Mouse (Mus musculus): ENCODE data around the gene R3hdm4. TPM values are rescaled to one million over a fixed set of nuclear protein-coding genes. Genes with fewer than 3 reads are reported as not detected.

R3hdm4 gene
- total and polyA plus RNA-seq, 3 experiments: 29.1 to 105 TPM; not detected in 1

DNA sequence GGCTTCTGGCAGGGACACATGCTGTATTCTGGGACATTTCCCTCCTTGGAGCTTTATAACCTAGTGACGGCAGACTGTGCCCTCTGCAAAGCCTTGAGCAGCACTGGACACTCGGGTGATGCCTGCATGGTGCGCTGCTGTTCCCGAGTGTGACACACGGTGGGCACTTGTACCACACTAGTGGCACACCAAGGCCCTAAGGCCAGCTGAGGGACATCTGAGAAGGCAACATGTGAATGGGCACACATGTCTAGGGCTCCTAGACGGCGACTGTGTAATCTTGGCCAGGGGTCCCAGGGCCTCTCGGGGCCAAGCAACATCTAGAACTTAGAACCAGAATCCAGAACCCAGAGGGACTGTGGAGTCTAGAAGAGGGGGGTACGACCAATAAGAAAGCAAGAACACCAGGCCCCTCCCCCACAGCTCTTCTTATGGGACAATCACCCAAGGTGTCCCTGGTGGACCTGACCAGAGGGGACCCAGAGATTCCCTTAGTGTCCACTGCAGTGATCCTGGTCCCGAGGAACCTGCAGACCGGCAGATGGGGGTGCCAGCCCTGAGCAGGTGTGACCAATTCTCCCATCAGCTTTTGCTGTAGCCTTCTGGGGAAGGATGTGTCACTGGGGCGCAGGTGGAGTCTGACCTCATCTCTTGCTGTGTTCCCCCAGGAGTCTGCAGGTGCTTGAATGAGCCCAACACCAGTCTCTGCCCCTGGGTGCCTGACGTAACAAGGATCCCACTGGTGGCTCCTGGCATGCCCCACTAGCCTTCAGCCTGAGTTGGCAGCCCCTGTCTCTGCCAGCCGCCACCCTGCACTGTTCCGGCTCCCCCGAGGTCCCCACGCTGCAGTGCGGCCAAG is 9.2 kb upstream of the R3hdm4 start:
- Histone ChIP-seq H3K27ac (ENCODE audit: control insufficient read depth, low read depth, low read length) (no peak overlapping the region), H3K4me3 (ENCODE audit: control insufficient read depth in 1 of 2, insufficient read depth in 1 of 2, low read depth in 2 of 2, low read length in 2 of 2) (no peak overlapping the region), H3K36me3 (ENCODE audit: control insufficient read depth in 1 of 2, insufficient read depth in 2 of 2, low read length in 2 of 2) (no peaks in the 10 kb centered on the region; a peak in 1 of 4 replicates), H3K4me1 (ENCODE audit: control insufficient read depth in 1 of 2, insufficient read depth in 2 of 2, low read length in 2 of 2) (peaks cover 0 to 6% of the 10 kb centered on the region in 2 experiments; a peak in 1 of 4 replicates), H3K79me2 (ENCODE audit: control insufficient read depth, insufficient read depth, low read length, poor library complexity) (peaks cover 9% of the 10 kb centered on the region), H3K27me3 (ENCODE audit: control insufficient read depth in 1 of 2, insufficient read depth in 2 of 2, low read length in 2 of 2) (no peaks in the 10 kb centered on the region), H3K9ac (ENCODE audit: control insufficient read depth, low read depth, low read length, poor library complexity, severe bottlenecking) (no peak overlapping the region), H3K9me3 (replicated peaks; ENCODE audit: insufficient read depth, low read length) (no peaks in the 10 kb centered on the region)
- no peak for TF ChIP-seq KAT2A (conservative IDR thresholded peaks at IDR 0.05; ENCODE audit: low read depth, low read length)
- no peak for TF ChIP-seq ZKSCAN1 (IDR thresholded peaks at IDR 0.05; ENCODE audit: low read depth, low read length)
- TF ChIP-seq SMC3 (IDR thresholded peaks at IDR 0.05; ENCODE audit: low read depth, low read length): no peak
- TF ChIP-seq ZC3H11A (IDR thresholded peaks at IDR 0.05; ENCODE audit: low read depth, low read length): no peak
- no peak for TF ChIP-seq USF2 (IDR thresholded peaks at IDR 0.05; ENCODE audit: borderline replicate concordance in 1 of 2, insufficient read depth in 1 of 2, low read depth in 1 of 2, low read length in 2 of 2)
- no peak for TF ChIP-seq UBTF (IDR thresholded peaks at IDR 0.05; ENCODE audit: borderline replicate concordance, insufficient read depth, low read depth, low read length)
- no peak for TF ChIP-seq POLR2AphosphoS2 (IDR thresholded peaks at IDR 0.05; ENCODE audit: low read length)
- no peak for TF ChIP-seq NELFE (IDR thresholded peaks at IDR 0.05; ENCODE audit: low read depth, low read length)
- TF ChIP-seq MAFK (IDR thresholded peaks at IDR 0.05; ENCODE audit: borderline replicate concordance, low read depth, low read length): no peak
- TF ChIP-seq RCOR1 (IDR thresholded peaks at IDR 0.05; ENCODE audit: low read depth, low read length): no peak
- TF ChIP-seq SIN3A (IDR thresholded peaks at IDR 0.05; ENCODE audit: low read length): no peak
- TF ChIP-seq NRF1 (IDR thresholded peaks at IDR 0.05; ENCODE audit: insufficient read depth, low read depth, low read length, poor library complexity, severe bottlenecking): no peak
- no peak for TF ChIP-seq MAZ (IDR thresholded peaks at IDR 0.05; ENCODE audit: low read depth, low read length)
- no peak for TF ChIP-seq CHD2 (IDR thresholded peaks at IDR 0.05; ENCODE audit: low read length)
- TF ChIP-seq JUND (IDR thresholded peaks at IDR 0.05; ENCODE audit: low read depth, low read length): no peak
- TF ChIP-seq CHD1 (IDR thresholded peaks at IDR 0.05; ENCODE audit: low read depth, low read length): no peak
- DNase-seq (ENCODE audit: low read depth, low spot score): no peak

DNA sequence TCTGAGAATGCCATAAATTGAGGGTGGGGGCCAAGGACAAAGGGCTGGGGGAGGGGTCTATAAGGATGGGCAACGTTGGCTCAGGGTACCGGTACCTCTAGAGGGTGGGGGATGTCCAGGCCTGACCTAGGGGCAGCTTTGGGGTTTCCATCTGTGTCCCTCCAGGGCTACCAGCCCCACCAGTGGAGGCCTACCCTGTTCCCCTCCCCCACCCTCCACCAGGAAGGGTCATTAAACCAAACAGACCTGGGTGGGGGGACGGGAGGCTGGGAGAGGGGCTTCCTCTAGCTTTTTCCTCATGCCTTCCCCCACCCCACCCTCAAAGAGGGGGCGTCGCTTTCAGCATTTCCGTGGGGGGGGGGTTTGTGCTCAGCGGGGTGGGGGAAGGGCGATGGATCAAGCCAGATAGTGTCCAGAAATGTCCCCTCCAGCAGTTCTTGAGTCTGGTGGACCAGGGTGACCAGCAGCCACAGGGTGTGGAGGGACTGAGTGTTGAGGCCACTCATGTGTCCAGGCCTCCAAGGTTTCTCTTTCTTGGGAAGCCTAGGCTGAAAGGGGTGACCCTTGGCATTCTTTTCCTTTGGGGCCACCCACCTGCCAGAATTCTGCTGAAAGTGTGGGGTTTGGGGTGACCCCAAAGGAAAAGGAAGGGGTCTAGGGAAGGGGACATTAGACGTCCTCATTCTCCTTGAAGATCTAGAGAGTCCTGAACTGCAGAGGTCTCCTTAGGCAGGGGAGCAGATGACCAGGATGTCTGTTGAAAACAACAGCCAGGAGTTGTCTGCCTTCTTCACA is 8.1 kb upstream of the R3hdm4 start:
- Histone ChIP-seq H3K27me3 (ENCODE audit: control insufficient read depth in 1 of 2, insufficient read depth in 2 of 2, low read length in 2 of 2) (no peaks in the 10 kb centered on the region), H3K27ac (ENCODE audit: control insufficient read depth, low read depth, low read length) (no peak overlapping the region), H3K4me3 (ENCODE audit: control insufficient read depth in 1 of 2, insufficient read depth in 1 of 2, low read depth in 2 of 2, low read length in 2 of 2) (no peak overlapping the region), H3K9me3 (replicated peaks; ENCODE audit: insufficient read depth, low read length) (no peaks in the 10 kb centered on the region), H3K36me3 (ENCODE audit: control insufficient read depth in 1 of 2, insufficient read depth in 2 of 2, low read length in 2 of 2) (no peaks in the 10 kb centered on the region; a peak in 1 of 4 replicates), H3K4me1 (ENCODE audit: control insufficient read depth in 1 of 2, insufficient read depth in 2 of 2, low read length in 2 of 2) (peaks cover 0 to 6% of the 10 kb centered on the region in 2 experiments; a peak in 1 of 4 replicates), H3K9ac (ENCODE audit: control insufficient read depth, low read depth, low read length, poor library complexity, severe bottlenecking) (no peak overlapping the region), H3K79me2 (ENCODE audit: control insufficient read depth, insufficient read depth, low read length, poor library complexity) (peaks cover 9% of the 10 kb centered on the region)
- no peak for DNase-seq (ENCODE audit: low read depth, low spot score)
- TF ChIP-seq CHD2 (IDR thresholded peaks at IDR 0.05; ENCODE audit: low read length) (0 out of 2 replicates have a peak, but pooled peaks have one; percentile 29), USF1 (IDR thresholded peaks at IDR 0.05; ENCODE audit: low read depth, low read length) (no peak), GABPA (IDR thresholded peaks at IDR 0.05; ENCODE audit: low read depth, low read length) (no peak)

Data from MEL (cell line).